Mouse (Mus musculus) ES-Bruce4 (cell line): Measurements from ENCODE around the gene Olfr586. TPM values are rescaled to one million over a fixed set of nuclear protein-coding genes. Genes with fewer than 3 reads are reported as not detected.

Experiments used
- H3K27ac ChIP-seq: 2 replicates; pipeline ENCODE4 v1.5.1; 2012; ENCODE audit warnings: low read length, inconsistent platforms; ENCODE audit not compliant: insufficient read depth
- H3K27me3 ChIP-seq: 2 replicates; pipeline ENCODE4 v1.6.1; 2012; ENCODE audit warnings: mild to moderate bottlenecking, low read length, inconsistent platforms; ENCODE audit not compliant: control insufficient read depth, poor library complexity, insufficient read depth, severe bottlenecking
- H3K36me3 ChIP-seq: 2 replicates; pipeline ENCODE4 v1.6.1; 2012; ENCODE audit warnings: inconsistent platforms, mild to moderate bottlenecking, low read length, moderate library complexity; ENCODE audit not compliant: control insufficient read depth, poor library complexity, insufficient read depth, severe bottlenecking
- H3K4me1 ChIP-seq: one replicate; pipeline ENCODE4 v1.8.1; 2011; ENCODE audit warnings: low read length; ENCODE audit not compliant: control insufficient read depth, insufficient read depth
- H3K4me3 ChIP-seq: 2 replicates; pipeline ENCODE4 v1.5.1; 2011; ENCODE audit warnings: low read depth, mild to moderate bottlenecking, low read length
- H3K9ac ChIP-seq: 2 replicates; pipeline ENCODE4 v1.6.1; 2012; ENCODE audit warnings: low read depth, mild to moderate bottlenecking, inconsistent platforms; ENCODE audit not compliant: poor library complexity, severe bottlenecking
- H3K9me3 ChIP-seq: replicated peaks from 2 replicates; pipeline ENCODE4 v1.6.1; 2012; ENCODE audit warnings: mild to moderate bottlenecking, low read length, inconsistent platforms; ENCODE audit not compliant: control insufficient read depth, poor library complexity, insufficient read depth, severe bottlenecking
- CTCF ChIP-seq: IDR thresholded peaks from one replicate; pipeline ENCODE4 v1.8.1; 2011; ENCODE audit warnings: low read depth, low read length
- EP300 ChIP-seq: IDR thresholded peaks from 2 replicates; pipeline ENCODE4 v1.6.1; 2011; ENCODE audit warnings: low read depth, low read length; ENCODE audit not compliant: insufficient read depth
- POLR2A ChIP-seq: IDR thresholded peaks from one replicate; pipeline ENCODE4 v1.8.1; 2011; ENCODE audit warnings: low read length; ENCODE audit not compliant: insufficient read depth
- polyA plus RNA-seq: library from polyadenylated mRNA; stranded (reverse); fragments of >200 nt; gene quantifications from 2 replicates; pipeline ENCODE4 v1.2.4, GENCODE M21; 2011; ENCODE audit warnings: low read depth; ENCODE audit not compliant: missing spikeins, insufficient read depth, insufficient read length

Gene Olfr586
- not detected in 2 replicates for polyA plus RNA-seq

DNA sequence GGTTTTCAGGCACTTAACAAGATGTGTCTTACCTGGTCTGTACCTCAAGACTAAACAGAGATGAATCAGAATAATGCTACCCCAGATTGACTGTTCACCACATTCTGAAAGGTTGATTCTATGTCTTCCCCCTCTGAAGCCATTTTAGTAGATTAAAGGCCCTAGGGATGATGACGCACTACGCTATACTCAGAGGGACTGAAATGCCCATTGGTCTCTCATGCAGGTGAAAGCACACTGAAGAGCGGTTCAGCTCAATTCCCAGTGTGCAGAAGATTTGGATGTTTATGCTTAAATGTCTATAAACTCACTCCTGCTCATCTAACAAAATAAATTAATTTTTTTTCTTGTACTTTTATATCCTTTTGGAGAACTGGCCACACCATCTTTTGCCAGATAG, at the start of gene Olfr586:
Gene Olfr586, minus strand, starts transcription at position 101 of the 400 bp plus-strand sequence.
- Histone ChIP-seq H3K36me3 (no peaks in the 10 kb centered on the region), H3K27ac (no peak within 1 kb of the TSS), H3K27me3 (no peaks in the 10 kb centered on the region), H3K4me1 (no peaks in the 10 kb centered on the region), H3K4me3 (no peak within 1 kb of the TSS), H3K9ac (no peak within 1 kb of the TSS), H3K9me3 (no peaks in the 10 kb centered on the region)
- no peak for TF ChIP-seq EP300
- no peak for TF ChIP-seq POLR2A
- no peak for TF ChIP-seq CTCF

DNA sequence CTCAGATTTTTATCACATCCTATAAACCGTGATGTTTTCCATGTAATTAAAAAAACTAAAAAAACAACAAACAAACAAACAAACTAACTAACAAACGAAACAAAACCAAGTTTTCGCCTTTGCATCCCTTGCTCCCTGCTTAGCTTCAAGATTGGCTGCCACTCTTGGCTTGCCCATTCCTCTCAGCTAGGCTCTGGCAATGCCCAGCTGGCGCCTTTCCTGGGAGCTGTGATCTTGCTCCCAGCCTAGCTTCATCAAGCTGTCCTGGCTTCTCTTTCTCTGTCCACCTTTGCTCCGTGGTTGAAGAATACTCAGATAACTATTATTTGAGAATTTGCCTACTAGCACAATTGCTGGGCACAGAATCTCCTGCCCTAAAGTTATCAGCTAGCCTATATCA, 44.3 kb upstream of the Olfr586 start:
- no peak for TF ChIP-seq POLR2A
- Histone ChIP-seq H3K9me3 (no peaks in the 10 kb centered on the region), H3K9ac (no peak overlapping the region), H3K4me1 (no peaks in the 10 kb centered on the region), H3K27me3 (no peaks in the 10 kb centered on the region), H3K4me3 (no peak overlapping the region), H3K27ac (no peak overlapping the region), H3K36me3 (no peaks in the 10 kb centered on the region)

DNA sequence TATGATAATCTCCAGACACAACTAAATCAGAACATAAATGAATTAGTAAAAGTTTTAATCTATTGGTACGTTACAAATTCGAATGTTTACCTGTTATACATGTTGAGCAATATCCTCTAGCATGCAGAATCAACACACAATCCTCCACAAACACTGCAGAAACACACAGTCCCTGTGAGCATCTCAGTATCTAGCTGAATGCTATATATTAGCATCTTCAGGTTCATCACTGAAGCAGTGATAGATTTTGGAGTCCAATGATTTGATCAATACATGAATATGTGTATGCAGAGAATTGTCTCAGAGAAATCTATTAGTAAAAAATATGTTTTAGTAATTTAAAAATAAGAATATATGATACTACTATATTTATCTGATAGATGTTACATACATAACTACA, 30.8 kb upstream of the Olfr586 start, which contains the start of gene Olfr589:
Gene Olfr589, minus strand, starts transcription at position 101 of the 400 bp plus-strand sequence.
- Histone ChIP-seq H3K9ac (no peak within 1 kb of the TSS), H3K4me1 (no peaks in the 10 kb centered on the region), H3K9me3 (no peaks in the 10 kb centered on the region), H3K27ac (no peak within 1 kb of the TSS), H3K27me3 (no peaks in the 10 kb centered on the region), H3K4me3 (no peak within 1 kb of the TSS), H3K36me3 (no peaks in the 10 kb centered on the region)
- TF ChIP-seq CTCF: no peak
- no peak for TF ChIP-seq POLR2A
- no peak for TF ChIP-seq EP300

DNA sequence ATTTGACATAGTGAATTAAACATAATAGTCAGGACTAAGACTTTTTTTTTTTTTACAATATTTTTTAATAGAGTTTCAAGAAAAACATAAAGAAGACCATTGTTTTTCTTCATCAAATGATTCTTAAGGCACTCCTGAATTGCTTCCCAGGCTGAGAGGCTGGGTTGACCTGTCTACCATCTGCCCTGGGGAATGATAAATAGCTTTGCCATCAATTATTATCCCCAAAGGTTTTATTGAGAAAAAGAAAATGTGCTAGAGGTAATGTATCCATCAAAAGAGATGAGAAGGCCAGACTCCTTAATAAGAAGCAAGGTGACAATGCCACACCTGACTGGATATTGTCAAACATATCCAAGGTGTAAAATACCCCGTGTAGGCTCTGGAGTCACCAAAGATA, 15.1 kb upstream of the Olfr586 start, which contains the start of gene Olfr588-ps1:
Gene Olfr588-ps1, plus strand, starts transcription at position 301 of the 400 bp plus-strand sequence.
- no peaks in the 10 kb centered on the region for H3K27me3 ChIP-seq
- H3K36me3 ChIP-seq: no peaks in the 10 kb centered on the region
- H3K4me3 ChIP-seq: no peak within 1 kb of the TSS
- no peak within 1 kb of the TSS for H3K27ac ChIP-seq
- no peak for TF ChIP-seq CTCF
- no peak for TF ChIP-seq POLR2A
- no peak for TF ChIP-seq EP300
- no peak within 1 kb of the TSS for H3K9ac ChIP-seq
- H3K9me3 ChIP-seq: no peaks in the 10 kb centered on the region
- no peaks in the 10 kb centered on the region for H3K4me1 ChIP-seq

DNA sequence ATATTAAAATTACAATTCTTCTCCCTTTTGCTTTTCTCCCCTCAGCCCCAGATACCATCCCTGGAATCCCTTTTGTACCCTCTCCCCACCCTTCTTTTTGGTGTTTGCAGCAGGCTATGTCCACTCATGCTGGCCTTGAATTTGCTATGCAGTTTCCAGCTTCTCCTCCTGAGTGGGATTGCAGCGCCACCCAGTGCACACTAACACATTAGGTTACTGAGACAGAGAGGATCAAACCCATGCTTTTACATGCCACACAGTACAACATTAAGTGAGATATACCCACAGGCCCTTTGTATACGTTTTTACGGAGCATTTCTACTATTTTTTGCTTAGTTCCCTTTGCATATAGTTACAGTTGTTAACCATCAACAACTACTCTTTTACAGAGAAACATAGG, 6.0 kb downstream of the Olfr586 start:
- H3K4me3 ChIP-seq: no peak overlapping the region
- H3K4me1 ChIP-seq: no peaks in the 10 kb centered on the region
- H3K27ac ChIP-seq: no peak overlapping the region
- H3K36me3 ChIP-seq: no peaks in the 10 kb centered on the region
- peak; percentile 41 for TF ChIP-seq CTCF
- no peak for TF ChIP-seq EP300
- TF ChIP-seq POLR2A: no peak
- H3K27me3 ChIP-seq: no peaks in the 10 kb centered on the region
- no peak overlapping the region for H3K9ac ChIP-seq
- H3K9me3 ChIP-seq: no peaks in the 10 kb centered on the region

DNA sequence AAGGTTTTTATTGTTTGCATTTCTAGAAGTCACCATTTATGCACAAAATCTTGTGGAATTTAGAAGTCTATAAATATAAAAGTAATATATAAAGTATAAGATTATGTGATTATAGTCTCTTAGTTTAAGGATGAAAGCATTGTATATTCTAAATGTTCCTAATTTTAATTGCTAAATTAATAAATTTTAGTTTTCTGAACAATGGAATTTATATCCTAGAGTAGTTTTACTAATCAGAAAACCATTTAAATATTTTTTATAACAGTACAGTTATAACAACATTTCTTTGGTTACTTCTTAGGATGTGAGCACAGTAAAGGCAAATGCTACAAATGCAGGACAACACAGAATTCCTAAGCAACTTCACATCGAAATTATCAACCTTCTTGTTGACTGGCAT, 28.0 kb downstream of the Olfr586 start, which contains the start of gene Olfr585:
Gene Olfr585, plus strand, starts transcription at position 301 of the 400 bp plus-strand sequence.
- Histone ChIP-seq H3K9ac (no peak within 1 kb of the TSS), H3K27ac (no peak within 1 kb of the TSS), H3K9me3 (peaks cover 7% of the 10 kb centered on the region), H3K27me3 (no peaks in the 10 kb centered on the region), H3K36me3 (no peaks in the 10 kb centered on the region), H3K4me3 (no peak within 1 kb of the TSS), H3K4me1 (no peaks in the 10 kb centered on the region)
- TF ChIP-seq CTCF: no peak
- TF ChIP-seq EP300: no peak
- no peak for TF ChIP-seq POLR2A
